Mouse (Mus musculus): ENCODE data around the gene Eng.
A peak's percentile ranks its signal among the peaks of the same experiment; 100 is the strongest.

GRCm38 (mm10) chr2:32624111-32624748 lies 22.2 kb upstream of the Eng start:
- no peak for TF ChIP-seq CTCF (IDR thresholded peaks at IDR 0.05; ENCODE audit: control insufficient read depth, insufficient read depth, insufficient read length)
- peak; percentile 47 for TF ChIP-seq CEBPB (IDR thresholded peaks at IDR 0.05; ENCODE audit: low read depth)
- TF ChIP-seq MAX (IDR thresholded peaks at IDR 0.05): no peak
- TF ChIP-seq MYOG (IDR thresholded peaks at IDR 0.05; ENCODE audit: control insufficient read depth, extremely low read depth, insufficient read length): no peak
- TF ChIP-seq USF1 (IDR thresholded peaks at IDR 0.05; ENCODE audit: low read depth): no peak

All from C2C12 (cell line).